Mouse (Mus musculus) MEL (cell line): Measurements from ENCODE around the gene Diras1. TPM values are rescaled to one million over a fixed set of nuclear protein-coding genes. Genes with fewer than 3 reads are reported as not detected.

Experiments used
- DNase-seq: peaks from one replicate; pipeline ENCODE4 v3.0.0; 2011; ENCODE audit warnings: low read depth, low spot score
- H3K27ac ChIP-seq: 2 replicates; pipeline ENCODE4 v1.5.1; 2012; ENCODE audit warnings: low read depth, mild to moderate bottlenecking, control low read depth, low read length, moderate library complexity; ENCODE audit not compliant: control insufficient read depth
- H3K27me3 ChIP-seq, 2 experiments: fragments of 150-350 bp in 1 of 2; sonication (generic) in 1 of 2; 2 replicates each; pipeline ENCODE4 v1.6.1; 2012; ENCODE audit warnings: low read length in 2 of 2, mild to moderate bottlenecking in 2 of 2, improper control_type of control experiment in 1 of 2, moderate library complexity in 1 of 2; ENCODE audit not compliant: insufficient read depth in 2 of 2, control insufficient read depth in 1 of 2
- H3K36me3 ChIP-seq, 2 experiments: 2 replicates each; pipeline ENCODE4 v1.6.1; 2012 to 2014; ENCODE audit warnings: low read length in 2 of 2, improper control_type of control experiment in 1 of 2, inconsistent platforms in 1 of 2, mild to moderate bottlenecking in 1 of 2; ENCODE audit not compliant: insufficient read depth in 2 of 2, control insufficient read depth in 1 of 2
- H3K4me1 ChIP-seq, 2 experiments: fragments of 150-350 bp in 1 of 2; sonication (generic) in 1 of 2; 2 replicates each; pipeline ENCODE4 v1.6.1; 2012; ENCODE audit warnings: low read length in 2 of 2, improper control_type of control experiment in 1 of 2, mild to moderate bottlenecking in 1 of 2; ENCODE audit not compliant: insufficient read depth in 2 of 2, control insufficient read depth in 1 of 2
- H3K4me3 ChIP-seq, 2 experiments: fragments of 150-350 bp in 1 of 2; sonication (generic) in 1 of 2; 2 replicates each; pipeline ENCODE4 v1.5.1; 2012; ENCODE audit warnings: low read depth in 2 of 2, low read length in 2 of 2, mild to moderate bottlenecking in 2 of 2, moderate library complexity in 2 of 2, control low read depth in 1 of 2, improper control_type of control experiment in 1 of 2; ENCODE audit not compliant: control insufficient read depth in 1 of 2, insufficient read depth in 1 of 2
- H3K79me2 ChIP-seq: 2 replicates; pipeline ENCODE4 v1.6.1; 2012; ENCODE audit warnings: mild to moderate bottlenecking, low read length, moderate library complexity; ENCODE audit not compliant: control insufficient read depth, poor library complexity, insufficient read depth
- H3K9ac ChIP-seq: 2 replicates; pipeline ENCODE4 v1.6.1; 2012; ENCODE audit warnings: low read depth, mild to moderate bottlenecking, control low read depth, low read length, moderate library complexity; ENCODE audit not compliant: control insufficient read depth, poor library complexity, severe bottlenecking
- H3K9me3 ChIP-seq: fragments of 150-350 bp; sonication (generic); replicated peaks from 2 replicates; pipeline ENCODE4 v1.6.1; 2012; ENCODE audit warnings: mild to moderate bottlenecking, low read length, improper control_type of control experiment, moderate library complexity; ENCODE audit not compliant: insufficient read depth
- CHD2 ChIP-seq: IDR thresholded peaks from 2 replicates; pipeline ENCODE4 v1.6.1; 2011; ENCODE audit warnings: low read length, improper control_type of control experiment
- CTCF ChIP-seq, 3 experiments: IDR thresholded peaks in 2 of 3; conservative IDR thresholded peaks in 1 of 3; 2 replicates each; pipeline ENCODE4 v1.5.1; 2011 to 2012; ENCODE audit warnings: low read length in 3 of 3, low read depth in 2 of 3, mild to moderate bottlenecking in 2 of 3, improper control_type of control experiment in 1 of 3, inconsistent platforms in 1 of 3, mixed read lengths in 1 of 3, moderate library complexity in 1 of 3; ENCODE audit not compliant: control insufficient read depth in 1 of 3, insufficient read depth in 1 of 3, poor library complexity in 1 of 3, severe bottlenecking in 1 of 3
- E2F4 ChIP-seq: IDR thresholded peaks from 2 replicates; pipeline ENCODE4 v1.6.1; 2011; ENCODE audit warnings: low read depth, low read length, improper control_type of control experiment, borderline replicate concordance
- EP300 ChIP-seq, 2 experiments: IDR thresholded peaks; 2 replicates each; pipeline ENCODE4 v1.6.1; 2011; ENCODE audit warnings: improper control_type of control experiment in 2 of 2, low read length in 2 of 2, low read depth in 1 of 2, mild to moderate bottlenecking in 1 of 2
- ETS1 ChIP-seq: IDR thresholded peaks from 2 replicates; pipeline ENCODE4 v1.6.1; 2012; ENCODE audit warnings: low read depth, mild to moderate bottlenecking, inconsistent platforms, low read length, improper control_type of control experiment, moderate library complexity
- GABPA ChIP-seq: IDR thresholded peaks from 2 replicates; pipeline ENCODE4 v1.6.1; 2012; ENCODE audit warnings: low read depth, mild to moderate bottlenecking, inconsistent platforms, low read length, improper control_type of control experiment, moderate library complexity
- GATA1 ChIP-seq: IDR thresholded peaks from 2 replicates; pipeline ENCODE4 v1.6.1; 2011; ENCODE audit warnings: low read depth, low read length, improper control_type of control experiment
- HCFC1 ChIP-seq: IDR thresholded peaks from 2 replicates; pipeline ENCODE4 v1.6.1; 2012; ENCODE audit warnings: low read depth, mild to moderate bottlenecking, inconsistent platforms, low read length, improper control_type of control experiment, moderate library complexity
- MAX ChIP-seq: IDR thresholded peaks from 2 replicates; pipeline ENCODE4 v1.6.1; 2011; ENCODE audit warnings: low read length, improper control_type of control experiment
- MAZ ChIP-seq: IDR thresholded peaks from 2 replicates; pipeline ENCODE4 v1.6.1; 2012; ENCODE audit warnings: low read depth, mild to moderate bottlenecking, inconsistent platforms, low read length, improper control_type of control experiment
- MYB ChIP-seq: IDR thresholded peaks from 2 replicates; pipeline ENCODE4 v1.6.1; 2011; ENCODE audit warnings: mild to moderate bottlenecking, low read depth, low read length, improper control_type of control experiment
- RAD21 ChIP-seq: IDR thresholded peaks from 2 replicates; pipeline ENCODE4 v1.6.1; 2011; ENCODE audit warnings: mild to moderate bottlenecking, low read depth, low read length, improper control_type of control experiment
- TAL1 ChIP-seq: IDR thresholded peaks from 2 replicates; pipeline ENCODE4 v1.6.1; 2012; ENCODE audit warnings: mild to moderate bottlenecking, inconsistent platforms, low read length, moderate library complexity, mixed read lengths
- TBP ChIP-seq: IDR thresholded peaks from 2 replicates; pipeline ENCODE4 v1.8.0; 2011; ENCODE audit warnings: low read depth, low read length, improper control_type of control experiment
- TCF12 ChIP-seq: IDR thresholded peaks from 2 replicates; pipeline ENCODE4 v1.6.1; 2014; ENCODE audit warnings: low read depth, mild to moderate bottlenecking, inconsistent platforms, low read length, improper control_type of control experiment, moderate library complexity
- UBTF ChIP-seq: IDR thresholded peaks from 2 replicates; pipeline ENCODE4 v1.6.1; 2012; ENCODE audit warnings: low read depth, mild to moderate bottlenecking, inconsistent platforms, low read length, improper control_type of control experiment, moderate library complexity, borderline replicate concordance; ENCODE audit not compliant: insufficient read depth
- ZKSCAN1 ChIP-seq: IDR thresholded peaks from 2 replicates; pipeline ENCODE4 v1.6.1; 2012; ENCODE audit warnings: low read depth, mild to moderate bottlenecking, inconsistent platforms, low read length, improper control_type of control experiment, moderate library complexity
- ZNF384 ChIP-seq: IDR thresholded peaks from 2 replicates; pipeline ENCODE4 v1.6.1; 2012; ENCODE audit warnings: low read depth, mild to moderate bottlenecking, inconsistent platforms, low read length, improper control_type of control experiment
- polyA plus RNA-seq, 2 experiments: library from polyadenylated mRNA; stranded (reverse) in 1 of 2; unstranded in 1 of 2; fragments of >175 nt in 1 of 2; fragments of >200 nt in 1 of 2; gene quantifications; 2 replicates each; pipeline versions ENCODE4 v1.2.1 to v1.2.4; 2012; ENCODE audit warnings: low replicate concordance in 2 of 2, low read depth in 1 of 2; ENCODE audit not compliant: insufficient read length in 2 of 2, insufficient read depth in 1 of 2, missing spikeins in 1 of 2
- total RNA-seq: library from RNA; depleted of rRNA; stranded (reverse); fragments of 300-350 nt; gene quantifications from 2 replicates; pipeline ENCODE4 v1.2.3, GENCODE M21; 2012

The Diras1 gene
- total and polyA plus RNA-seq, 3 experiments = 0.04 TPM; not detected in 2

DNA sequence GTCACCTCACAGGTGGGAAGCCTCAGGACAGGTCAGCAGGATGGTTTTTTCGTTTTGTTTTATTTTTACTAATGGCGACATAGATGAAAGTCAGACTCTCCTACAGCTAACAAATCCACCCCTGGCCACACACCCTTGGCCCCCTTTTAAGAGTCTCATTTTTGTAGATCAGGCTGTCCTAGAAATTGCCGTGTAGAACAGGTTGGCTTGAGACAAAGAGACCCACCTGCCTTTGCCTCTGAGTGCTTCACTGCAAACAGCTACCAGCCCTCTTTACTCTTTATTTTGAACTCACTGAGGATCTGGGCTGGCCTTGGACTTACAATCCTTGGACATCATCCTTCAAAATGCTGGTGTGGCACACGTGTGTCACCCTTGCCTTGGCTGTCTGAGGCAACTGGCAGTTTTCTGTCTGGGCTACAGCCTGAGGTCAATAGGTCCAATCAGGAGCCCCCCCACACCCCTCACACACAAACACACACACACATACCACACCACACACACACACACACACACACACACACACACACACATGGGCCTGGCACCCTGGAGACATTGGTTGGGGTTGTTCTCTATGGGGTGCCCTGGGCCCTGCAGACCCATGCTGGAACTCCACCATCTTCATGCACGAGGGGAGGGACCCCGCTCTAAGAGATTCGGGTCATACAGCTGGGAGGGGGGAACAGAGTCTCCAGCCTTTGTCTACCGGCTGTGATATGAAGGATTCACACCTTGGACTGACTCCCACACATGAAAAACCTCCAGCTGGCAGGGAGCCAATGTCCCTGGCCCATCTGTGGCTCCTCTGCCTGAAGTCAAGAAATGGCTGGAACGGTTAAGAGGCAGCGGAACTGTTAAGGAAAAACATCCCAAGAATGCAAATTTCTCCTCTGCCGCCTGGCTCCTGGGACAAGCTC is 53.1 kb downstream of the Diras1 start:
- no peak for TF ChIP-seq ETS1
- TF ChIP-seq ZNF384 = no peak
- TF ChIP-seq RAD21 = no peak
- TF ChIP-seq ZKSCAN1 = no peak
- no peak for TF ChIP-seq CHD2
- TF ChIP-seq GATA1 = no peak
- no peak for TF ChIP-seq MYB
- no peak for TF ChIP-seq TCF12
- no peak for TF ChIP-seq MAX
- no peak for TF ChIP-seq E2F4
- Histone ChIP-seq H3K4me1 (no peaks in the 10 kb centered on the region), H3K36me3 (no peaks in the 10 kb centered on the region), H3K27ac (no peak overlapping the region), H3K4me3 (no peak overlapping the region), H3K27me3 (no peaks in the 10 kb centered on the region), H3K9ac (no peak overlapping the region), H3K9me3 (no peaks in the 10 kb centered on the region), H3K79me2 (no peaks in the 10 kb centered on the region)
- no peak for DNase-seq

DNA sequence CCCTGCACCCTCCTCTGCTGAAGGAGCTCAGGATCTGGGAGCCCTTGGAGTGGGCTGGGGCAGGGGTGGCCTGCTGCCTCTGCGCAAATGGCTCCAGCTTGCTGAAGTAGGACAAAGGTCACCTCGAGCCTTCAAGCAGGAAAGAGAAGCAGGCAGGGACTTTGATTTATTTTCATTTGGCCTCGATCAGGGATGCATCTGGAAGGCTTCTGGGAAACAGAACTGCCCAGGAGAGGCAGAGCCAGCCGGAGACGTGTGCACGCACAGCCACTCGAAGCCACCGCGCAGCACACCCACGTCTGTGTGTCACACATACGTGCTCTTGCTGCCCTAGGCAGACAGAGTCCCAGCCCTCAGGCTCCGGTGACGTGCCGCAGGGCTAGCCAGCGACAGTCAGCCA is 53.9 kb downstream of the Diras1 start:
- Histone ChIP-seq H3K27me3 (no peaks in the 10 kb centered on the region), H3K79me2 (no peaks in the 10 kb centered on the region), H3K4me3 (no peak overlapping the region), H3K36me3 (no peaks in the 10 kb centered on the region), H3K9ac (no peak overlapping the region), H3K4me1 (no peaks in the 10 kb centered on the region), H3K27ac (no peak overlapping the region), H3K9me3 (no peaks in the 10 kb centered on the region)
- no peak for DNase-seq
- no peak for TF ChIP-seq MAZ
- TF ChIP-seq MAX = no peak
- no peak for TF ChIP-seq TBP
- TF ChIP-seq HCFC1 = no peak
- no peak for TF ChIP-seq UBTF
- no peak for TF ChIP-seq RAD21

DNA sequence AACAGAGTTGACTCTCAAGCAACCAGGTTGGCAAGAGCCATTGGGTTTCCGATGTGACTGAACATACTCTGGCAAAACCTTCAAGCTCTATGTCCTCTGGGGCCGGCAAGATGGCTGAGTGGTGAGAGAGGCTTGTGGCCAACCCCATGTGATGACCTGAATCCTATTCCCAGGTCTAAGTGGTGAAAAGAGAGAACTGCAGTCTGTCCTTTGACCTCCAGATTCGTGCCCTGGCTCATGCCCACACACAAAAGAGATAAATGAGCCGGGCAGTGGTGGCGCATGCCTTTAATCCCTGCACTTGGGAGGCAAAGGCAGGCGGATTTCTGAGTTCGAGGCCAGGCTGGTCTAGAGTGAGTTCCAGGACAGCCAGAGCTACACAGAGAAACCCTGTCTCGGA is 55.3 kb downstream of the Diras1 start:
- no peak overlapping the region for H3K4me3 ChIP-seq
- no peaks in the 10 kb centered on the region for H3K79me2 ChIP-seq
- H3K4me1 ChIP-seq = no peaks in the 10 kb centered on the region
- H3K27me3 ChIP-seq = no peaks in the 10 kb centered on the region
- TF ChIP-seq GABPA = no peak
- no peak for TF ChIP-seq CTCF (IDR thresholded peaks at IDR 0.05 in 2 of 3, conservative IDR thresholded peaks at IDR 0.05 in 1 of 3; ENCODE audit: control insufficient read depth in 1 of 3, insufficient read depth in 1 of 3, low read depth in 2 of 3, low read length in 3 of 3, poor library complexity in 1 of 3, severe bottlenecking in 1 of 3)
- no peak for TF ChIP-seq EP300 (IDR thresholded peaks at IDR 0.05; ENCODE audit: low read depth in 1 of 2, low read length in 2 of 2)
- no peak for TF ChIP-seq TAL1
- no peak for TF ChIP-seq CHD2
- no peak overlapping the region for H3K27ac ChIP-seq
- H3K9ac ChIP-seq = no peak overlapping the region
- DNase-seq = no peak
- H3K36me3 ChIP-seq = no peaks in the 10 kb centered on the region
- no peaks in the 10 kb centered on the region for H3K9me3 ChIP-seq
